Mouse (Mus musculus): ENCODE measurements around the gene Zranb2.

Gene Zranb2

GRCm38 (mm10) chr3:157533964-157534785, at the start of gene Zranb2:
Gene Zranb2 (plus strand): TSS chr3:157534160.
- peak; percentile 81 for DNase-seq (ENCODE audit: low read depth, low spot score)

GRCm38 (mm10) chr3:157492043-157492442, 41.9 kb upstream of the Zranb2 start:
- no peak for DNase-seq (ENCODE audit: low read depth, low spot score)

- no peak for DNase-seq (ENCODE audit: low read depth, low spot score)
These were observed 31.7 kb upstream of the Zranb2 start for GRCm38 (mm10) chr3:157502216-157502615.

- DNase-seq (ENCODE audit: low read depth, low spot score), result no peak
These were observed 19.7 kb upstream of the Zranb2 start for GRCm38 (mm10) chr3:157514116-157514796.

GRCm38 (mm10) chr3:157516471-157516870, 17.5 kb upstream of the Zranb2 start:
- no peak for DNase-seq (ENCODE audit: low read depth, low spot score)

GRCm38 (mm10) chr3:157517992-157518391, 16.0 kb upstream of the Zranb2 start:
- DNase-seq (ENCODE audit: low read depth, low spot score), result no peak

- no peak for DNase-seq (ENCODE audit: low read depth, low spot score)
These were observed 13.5 kb upstream of the Zranb2 start for GRCm38 (mm10) chr3:157520433-157520832.

GRCm38 (mm10) chr3:157523834-157524233, 10.1 kb upstream of the Zranb2 start:
- DNase-seq (ENCODE audit: low read depth, low spot score), result no peak

- DNase-seq (ENCODE audit: low read depth, low spot score), result no peak
These were observed 2.4 kb upstream of the Zranb2 start for GRCm38 (mm10) chr3:157531585-157531984.

GRCm38 (mm10) chr3:157534786-157535415, 941 bp downstream of the Zranb2 start:
- DNase-seq (ENCODE audit: low read depth, low spot score), result no peak

GRCm38 (mm10) chr3:157549323-157549722, 15.4 kb downstream of the Zranb2 start:
- no peak for DNase-seq (ENCODE audit: low read depth, low spot score)

- DNase-seq (ENCODE audit: low read depth, low spot score), result no peak
These were observed 16.0 kb downstream of the Zranb2 start for GRCm38 (mm10) chr3:157549758-157550600.

GRCm38 (mm10) chr3:157565196-157565595, 31.2 kb downstream of the Zranb2 start:
- peak; percentile 13 for DNase-seq (ENCODE audit: low read depth, low spot score)

- no peak for DNase-seq (ENCODE audit: low read depth, low spot score)
These were observed 33.0 kb downstream of the Zranb2 start, which contains the start of gene Ptger3 for GRCm38 (mm10) chr3:157566725-157567565. Gene Ptger3 (plus strand): TSS chr3:157566892.

- no peak for DNase-seq (ENCODE audit: low read depth, low spot score)
These were observed 33.7 kb downstream of the Zranb2 start for GRCm38 (mm10) chr3:157567566-157568132.

GRCm38 (mm10) chr3:157572011-157572410, 38.1 kb downstream of the Zranb2 start:
- no peak for DNase-seq (ENCODE audit: low read depth, low spot score)

- DNase-seq (ENCODE audit: low read depth, low spot score), result peak; percentile 9
These were observed 41.7 kb downstream of the Zranb2 start for GRCm38 (mm10) chr3:157575441-157576342.

GRCm38 (mm10) chr3:157576343-157576722, 42.4 kb downstream of the Zranb2 start:
- no peak for DNase-seq (ENCODE audit: low read depth, low spot score)

- DNase-seq (ENCODE audit: low read depth, low spot score), result no peak
These were observed 42.9 kb downstream of the Zranb2 start for GRCm38 (mm10) chr3:157576862-157577261.

All from skeletal muscle tissue, adult 2 months (tissue).